Mouse (Mus musculus) cerebellum, adult 11-12 months (tissue): Measurements from ENCODE around the gene Gm3646.

Experiments
- DNase-seq: peaks from one replicate; pipeline ENCODE4 v3.0.0; 2022

The Gm3646 gene

GRCm38 (mm10) chr1:39805243-39805979, at the start of gene Gm3646:
TSS of gene Gm3646 (minus strand) at chr1:39805332.
- no peak for DNase-seq

GRCm38 (mm10) chr1:39847066-39847465, 41.9 kb upstream of the Gm3646 start:
- no peak for DNase-seq

- DNase-seq = no peak
Measured at GRCm38 (mm10) chr1:39846031-39846550, 41.0 kb upstream of the Gm3646 start.

GRCm38 (mm10) chr1:39843328-39843727, 38.2 kb upstream of the Gm3646 start:
- DNase-seq = no peak

GRCm38 (mm10) chr1:39842218-39843007, 37.3 kb upstream of the Gm3646 start:
- DNase-seq = no peak

- no peak for DNase-seq
Measured at GRCm38 (mm10) chr1:39840856-39841255, 35.7 kb upstream of the Gm3646 start.

- DNase-seq = no peak
Measured at GRCm38 (mm10) chr1:39839838-39840237, 34.7 kb upstream of the Gm3646 start.

GRCm38 (mm10) chr1:39839217-39839616, 34.1 kb upstream of the Gm3646 start:
- no peak for DNase-seq

- DNase-seq = no peak
Measured at GRCm38 (mm10) chr1:39838487-39839169, 33.5 kb upstream of the Gm3646 start.

- DNase-seq = no peak
Measured at GRCm38 (mm10) chr1:39831594-39832039, 26.5 kb upstream of the Gm3646 start.

- no peak for DNase-seq
Measured at GRCm38 (mm10) chr1:39830786-39831593, 25.9 kb upstream of the Gm3646 start.

- no peak for DNase-seq
Measured at GRCm38 (mm10) chr1:39824902-39825301, 19.8 kb upstream of the Gm3646 start.

- no peak for DNase-seq
Measured at GRCm38 (mm10) chr1:39824240-39824639, 19.1 kb upstream of the Gm3646 start.

GRCm38 (mm10) chr1:39819596-39819995, 14.5 kb upstream of the Gm3646 start:
- DNase-seq = no peak

- DNase-seq = no peak
Measured at GRCm38 (mm10) chr1:39815766-39816165, 10.6 kb upstream of the Gm3646 start.

- DNase-seq = no peak
Measured at GRCm38 (mm10) chr1:39813067-39813466, 7.9 kb upstream of the Gm3646 start.

GRCm38 (mm10) chr1:39804789-39805188, 343 bp downstream of the Gm3646 start:
- DNase-seq = no peak

- no peak for DNase-seq
Measured at GRCm38 (mm10) chr1:39802946-39803345, 2.2 kb downstream of the Gm3646 start.

- no peak for DNase-seq
Measured at GRCm38 (mm10) chr1:39797496-39797895, 7.6 kb downstream of the Gm3646 start.

GRCm38 (mm10) chr1:39796765-39797164, 8.4 kb downstream of the Gm3646 start:
- DNase-seq = no peak

- no peak for DNase-seq
Measured at GRCm38 (mm10) chr1:39784632-39785031, 20.5 kb downstream of the Gm3646 start.

- DNase-seq = no peak
Measured at GRCm38 (mm10) chr1:39781835-39782234, 23.3 kb downstream of the Gm3646 start.
